Mouse (Mus musculus) layer of hippocampus, adult 9-10 months (tissue): ENCODE data around the gene Slc29a1.

Experiments used
- DNase-seq: peaks from one replicate; pipeline ENCODE4 v3.0.0; 2022; ENCODE audit warnings: low spot score

Gene Slc29a1

DNA sequence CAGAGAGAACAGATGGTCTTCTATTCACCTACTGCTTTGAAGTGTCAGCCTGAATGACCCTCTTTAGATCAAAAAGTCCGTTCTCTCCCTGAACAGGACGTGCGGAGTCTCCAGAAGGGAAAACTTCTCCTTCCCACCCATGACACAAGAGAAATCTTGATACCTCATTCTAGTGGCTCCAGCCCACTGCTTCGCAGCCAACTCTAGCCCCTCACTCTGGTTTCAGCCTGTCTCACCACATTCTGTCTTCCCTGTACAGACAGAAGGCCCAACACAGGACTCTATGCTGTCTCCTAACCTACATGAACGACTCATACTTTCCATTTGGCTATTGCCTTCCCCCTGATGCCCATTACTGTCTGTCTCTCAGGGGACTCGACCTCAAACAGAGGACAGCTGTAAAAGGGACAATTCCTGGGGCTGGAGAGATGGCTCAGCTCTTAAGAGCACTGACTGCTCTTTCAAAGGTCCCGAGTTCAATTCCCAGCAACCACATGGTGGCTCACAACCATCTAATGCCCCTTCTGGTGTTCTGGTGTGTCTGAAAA is 48.1 kb downstream of the Slc29a1 start:
- DNase-seq: no peak

DNA sequence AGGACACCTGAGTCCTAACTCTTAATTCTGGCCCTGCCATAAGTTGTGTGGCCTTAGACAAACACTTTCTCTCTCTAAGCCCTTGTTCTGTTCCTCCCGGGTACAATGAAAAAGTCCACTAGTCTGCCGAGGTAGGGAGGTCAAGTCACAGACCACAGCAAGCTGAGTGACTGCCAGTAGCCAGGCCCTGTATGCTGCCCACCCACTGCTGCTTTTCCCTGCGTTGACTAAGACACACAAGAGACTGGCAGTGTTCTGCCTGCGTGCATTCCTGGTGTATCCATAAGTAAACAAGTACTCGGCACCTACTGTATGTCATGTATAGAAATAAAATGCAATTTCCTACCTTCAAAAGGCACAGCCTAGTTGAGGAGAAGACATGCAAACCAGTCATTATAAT is 49.2 kb downstream of the Slc29a1 start:
- DNase-seq: no peak

DNA sequence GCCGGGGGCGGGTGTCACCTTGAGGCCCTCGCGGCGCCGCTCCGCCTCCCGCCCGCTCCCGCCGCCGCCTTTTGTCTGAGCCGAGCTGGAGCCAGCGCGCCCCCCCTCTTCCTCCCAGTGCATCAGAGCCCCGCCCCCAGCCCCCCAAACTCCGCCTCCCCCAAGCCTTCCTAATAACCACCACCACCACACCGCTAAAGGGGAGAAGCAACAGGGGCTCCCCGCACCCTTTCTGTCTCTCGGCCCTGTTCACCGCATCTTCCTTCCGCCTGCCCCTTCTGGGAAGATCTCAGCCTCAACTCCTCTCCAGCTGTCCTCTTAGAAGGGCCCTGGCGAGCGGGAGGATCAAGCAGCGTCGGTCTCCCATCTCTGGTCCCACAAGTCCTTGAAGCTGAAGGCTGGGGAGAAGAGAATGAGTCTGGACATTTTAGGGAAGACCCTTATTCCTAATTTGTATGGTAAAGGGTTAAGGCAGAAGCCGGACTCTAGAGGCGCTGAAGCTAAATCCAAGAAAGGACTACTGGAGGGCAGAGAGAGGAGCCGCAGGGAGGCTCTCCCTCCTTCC is 49.7 kb downstream of the Slc29a1 start, which contains the start of gene Tmem151b:
Gene Tmem151b, minus strand, starts transcription at position 61 of the 565 bp plus-strand sequence.
- no peak for DNase-seq

DNA sequence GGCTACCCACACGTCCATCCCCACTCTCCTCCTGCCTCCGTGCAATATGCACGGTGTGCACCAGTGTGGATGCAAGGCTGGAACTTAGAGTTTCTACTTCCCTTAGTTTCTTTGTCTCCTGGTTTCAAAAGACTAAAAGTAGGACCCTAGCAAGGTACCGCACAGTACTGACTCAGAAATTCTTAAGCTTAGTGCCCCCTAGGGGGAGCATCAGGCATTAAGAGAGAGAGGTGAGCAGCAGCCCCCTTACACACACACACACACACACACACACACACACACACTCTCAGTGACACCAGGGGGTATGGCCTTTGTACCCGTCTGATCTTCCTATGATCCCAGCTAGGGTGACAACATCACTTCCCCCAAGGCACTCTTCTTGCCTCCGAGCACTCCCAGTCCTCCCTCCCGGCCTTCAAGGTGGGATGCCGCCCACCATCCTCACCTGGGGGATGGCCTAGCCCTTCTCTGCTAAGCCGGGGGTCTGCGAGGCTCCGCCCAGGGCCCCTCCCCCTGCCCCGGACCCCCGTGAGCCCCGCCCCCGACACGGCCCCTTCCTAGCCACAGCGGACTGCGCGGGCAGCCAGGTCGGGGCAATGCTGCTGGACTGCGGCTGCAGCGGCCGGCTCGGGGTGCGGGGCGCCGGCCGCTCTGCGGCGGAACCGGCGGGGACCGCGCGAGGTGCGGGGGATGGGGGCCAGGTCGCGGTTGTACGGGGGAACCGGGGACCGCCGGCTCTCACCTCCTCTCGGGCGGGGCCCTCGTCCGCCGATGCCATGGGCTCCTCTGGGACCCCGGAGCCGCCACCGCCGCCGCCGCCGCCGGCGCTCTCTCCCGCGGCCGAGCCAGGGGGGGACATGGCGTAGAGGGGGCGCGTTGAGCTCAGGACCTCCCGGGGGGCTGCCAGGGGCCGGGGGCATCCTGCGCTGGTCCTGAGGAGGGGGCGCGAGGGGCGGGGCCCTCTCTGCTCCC is 50.6 kb downstream of the Slc29a1 start:
- no peak for DNase-seq

DNA sequence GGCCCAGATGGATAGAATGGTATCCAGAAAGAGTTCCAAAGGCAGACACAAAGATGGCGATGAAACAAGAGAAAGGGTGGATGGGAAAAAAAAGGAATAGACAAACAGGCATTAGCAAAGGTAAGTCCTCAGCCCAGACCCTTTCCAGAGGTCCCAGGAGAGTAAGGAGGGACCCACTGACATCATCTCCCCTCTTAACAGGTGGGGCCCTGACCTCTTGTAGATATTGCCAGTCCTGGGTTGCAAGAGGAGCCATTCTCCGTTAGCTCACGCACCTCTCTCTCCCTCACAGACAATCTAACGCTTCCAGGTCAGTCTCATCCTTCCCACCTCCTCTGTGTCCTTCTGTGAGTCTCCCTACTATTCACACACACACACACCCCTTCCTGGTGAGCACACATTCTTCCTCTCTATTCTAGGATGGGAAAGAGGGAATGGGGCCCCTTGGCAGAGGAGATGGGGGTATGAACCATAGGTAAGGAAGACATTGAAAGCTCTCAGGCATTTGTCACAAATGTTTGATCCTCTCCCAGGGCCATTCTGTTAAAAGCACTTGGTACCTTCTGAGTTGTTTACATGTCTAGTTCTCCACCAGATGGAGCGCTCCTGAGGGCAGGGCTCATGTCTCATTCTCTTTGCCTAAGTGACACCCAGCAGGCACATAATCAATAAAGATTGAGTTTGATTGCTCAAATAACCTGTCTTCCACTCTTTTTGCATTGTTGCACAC is 51.8 kb downstream of the Slc29a1 start:
- no peak for DNase-seq

DNA sequence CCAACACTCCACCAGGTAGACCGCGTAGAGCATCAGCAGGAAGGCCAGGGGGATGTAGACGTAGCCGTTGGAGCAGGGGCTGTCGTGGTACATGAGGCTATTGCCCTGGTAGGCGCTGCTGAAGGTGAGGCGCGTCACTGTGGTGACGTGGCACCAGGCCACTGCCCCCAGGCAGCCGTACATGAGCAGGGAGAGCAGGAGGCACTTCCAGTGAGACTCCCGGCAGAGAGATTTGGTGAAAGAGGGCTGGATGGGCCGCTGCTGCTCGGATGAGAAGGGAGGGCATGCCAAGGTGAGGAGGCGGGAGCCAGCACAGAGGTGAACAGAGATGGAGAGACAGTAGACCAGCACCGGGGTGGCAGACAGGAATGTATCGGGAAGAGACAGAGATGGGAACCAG is 52.5 kb downstream of the Slc29a1 start:
- DNase-seq: no peak

DNA sequence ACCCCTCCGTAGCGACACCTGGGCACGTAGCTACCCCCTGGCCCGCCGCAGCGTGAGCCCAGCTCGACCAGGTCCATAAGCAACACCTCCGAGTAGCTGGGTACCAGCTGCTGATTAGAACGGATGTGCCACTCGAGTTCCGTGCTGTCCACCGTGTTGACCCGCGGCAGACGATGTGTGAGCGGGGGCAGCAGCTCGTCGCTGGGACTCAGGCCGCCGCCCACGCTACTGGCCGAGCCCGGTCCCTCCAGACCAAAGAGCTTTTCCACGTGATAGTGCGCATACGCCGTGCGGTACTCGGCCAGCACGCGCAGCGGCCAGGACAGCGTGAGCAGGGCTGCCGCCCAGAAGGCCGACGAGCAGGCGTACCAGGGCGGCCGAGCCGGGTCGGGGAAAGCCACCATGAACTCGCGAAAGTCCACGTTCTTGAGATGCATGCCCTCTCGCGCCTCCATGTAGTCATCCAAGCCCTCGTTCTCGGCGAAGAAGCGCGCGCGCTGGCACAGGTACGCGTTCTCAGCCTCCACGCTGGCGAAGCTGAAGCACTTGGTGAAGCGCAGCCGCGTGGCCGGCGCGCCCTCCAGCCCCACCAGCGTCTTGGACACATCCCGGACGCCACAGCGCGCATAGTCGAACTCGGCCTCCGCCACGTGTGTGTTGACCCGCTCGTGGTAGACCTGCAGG is 54.0 kb downstream of the Slc29a1 start:
- DNase-seq: no peak

DNA sequence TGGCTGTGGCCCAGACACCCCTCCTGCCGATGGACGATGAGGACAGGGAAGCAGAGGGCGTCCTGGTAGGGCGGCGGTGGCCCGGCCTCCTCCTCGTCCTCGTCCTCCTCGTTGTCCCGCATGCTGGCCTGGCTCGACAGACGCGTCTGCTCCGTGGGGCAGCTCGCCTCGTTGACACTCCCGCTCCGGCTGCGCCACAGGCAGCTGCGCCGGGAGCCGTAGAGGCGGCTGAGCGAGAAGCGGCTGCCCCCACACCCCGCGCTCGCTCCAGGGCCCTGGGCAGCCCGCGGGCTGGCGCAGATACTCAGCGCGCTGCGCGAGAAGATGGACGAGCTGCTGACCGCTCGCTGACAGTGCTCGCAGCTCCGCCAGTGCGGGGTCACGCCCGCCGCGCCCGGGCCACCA is 54.5 kb downstream of the Slc29a1 start:
- no peak for DNase-seq

DNA sequence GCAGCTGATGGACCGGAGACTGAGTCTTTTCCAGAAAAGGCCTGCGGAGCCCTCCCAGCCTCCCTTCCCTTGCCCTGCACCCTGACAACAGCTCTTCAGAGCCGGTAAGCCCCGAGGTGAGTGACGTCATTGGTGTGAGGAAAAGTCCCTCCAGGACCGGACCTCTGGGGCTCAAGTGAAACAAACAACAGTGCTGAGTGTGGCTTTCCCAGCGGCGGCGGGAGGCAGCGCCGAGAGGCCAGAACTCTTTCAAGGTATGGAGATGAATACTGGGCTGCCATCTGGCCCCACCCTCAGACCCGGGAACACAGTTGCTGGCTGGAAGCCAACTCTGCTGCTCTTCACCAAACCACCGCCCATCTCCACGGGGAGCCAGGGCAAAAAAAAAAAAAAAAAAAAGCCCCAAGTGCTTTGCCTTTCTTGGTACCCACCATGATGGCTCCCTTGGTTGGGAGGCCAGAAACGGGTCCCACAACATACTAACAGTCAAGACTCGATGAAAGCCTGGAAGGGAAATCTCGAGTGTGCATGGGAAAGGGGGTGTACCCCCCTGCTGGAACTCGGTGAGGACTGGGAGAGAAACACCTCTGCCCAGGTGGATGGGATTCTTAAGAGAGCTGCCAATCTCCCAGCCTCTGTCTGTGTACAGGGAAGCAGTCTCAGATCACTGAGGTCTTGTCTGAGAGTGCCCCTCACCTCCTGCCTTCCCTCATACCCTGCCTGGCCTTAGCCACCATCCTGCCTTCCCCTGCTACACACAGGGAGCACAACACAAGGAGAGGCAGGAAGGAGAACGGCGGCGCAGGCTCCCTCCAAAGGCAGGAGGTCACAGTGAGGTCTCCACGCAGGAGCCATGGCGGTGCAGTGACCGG is 55.2 kb downstream of the Slc29a1 start:
- no peak for DNase-seq

DNA sequence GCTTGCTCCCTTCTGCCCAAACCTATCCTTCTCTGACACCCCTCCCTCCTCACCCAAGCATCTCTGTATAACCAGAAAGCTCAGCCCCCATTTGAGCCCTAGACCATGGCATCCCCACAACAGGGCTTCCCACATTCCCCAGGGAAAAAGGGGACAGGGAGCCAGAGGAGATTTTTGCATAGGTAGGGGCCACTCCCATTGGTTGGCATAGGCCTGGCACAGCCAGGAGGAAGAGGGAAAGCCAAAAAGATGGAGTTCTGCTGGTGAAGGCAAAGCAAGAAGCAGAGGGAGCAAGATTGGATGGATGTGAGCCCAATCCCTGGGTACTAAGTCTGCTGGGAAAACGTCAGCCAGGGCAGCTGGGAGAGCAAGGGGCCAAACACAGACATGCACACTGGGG is 56.3 kb downstream of the Slc29a1 start:
- DNase-seq: no peak

DNA sequence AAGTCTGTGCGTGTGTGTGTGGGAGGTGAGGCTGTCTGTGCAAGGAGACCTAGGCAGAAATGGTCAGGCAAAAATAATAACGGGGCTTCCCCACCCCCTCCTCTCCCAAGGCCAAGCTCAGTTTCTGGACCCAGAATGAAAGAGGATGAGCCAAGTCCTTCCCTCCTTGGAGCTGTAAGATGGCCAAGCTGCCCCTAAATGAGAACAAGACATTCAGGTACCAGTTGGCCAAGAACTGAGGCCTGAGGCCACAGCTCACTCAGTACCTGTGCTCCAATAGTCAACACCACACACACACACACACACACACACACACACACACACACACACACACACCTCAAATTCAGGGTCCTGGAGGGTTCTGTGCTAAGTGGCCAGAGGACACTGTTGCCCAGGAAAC is 56.7 kb downstream of the Slc29a1 start:
- no peak for DNase-seq

DNA sequence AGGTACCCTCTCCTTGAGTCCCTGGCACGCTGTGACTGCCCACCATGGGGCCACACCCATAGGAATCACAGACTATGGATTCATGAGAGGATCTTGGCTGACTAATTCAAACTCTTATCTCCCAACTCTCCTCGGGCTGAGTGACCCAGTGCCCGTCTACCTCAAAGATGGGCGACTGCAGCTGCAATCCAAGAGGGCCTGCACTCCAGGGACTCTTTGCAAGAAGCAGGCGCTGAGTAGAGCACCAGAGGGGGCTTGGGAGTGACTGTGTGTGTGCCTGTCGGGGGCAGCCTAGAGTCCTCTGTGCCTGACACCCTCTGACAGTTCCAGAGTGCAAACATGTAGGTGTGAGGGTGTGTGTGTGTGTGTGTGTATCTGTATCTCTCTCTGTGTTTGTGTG is 57.3 kb downstream of the Slc29a1 start:
- no peak for DNase-seq

DNA sequence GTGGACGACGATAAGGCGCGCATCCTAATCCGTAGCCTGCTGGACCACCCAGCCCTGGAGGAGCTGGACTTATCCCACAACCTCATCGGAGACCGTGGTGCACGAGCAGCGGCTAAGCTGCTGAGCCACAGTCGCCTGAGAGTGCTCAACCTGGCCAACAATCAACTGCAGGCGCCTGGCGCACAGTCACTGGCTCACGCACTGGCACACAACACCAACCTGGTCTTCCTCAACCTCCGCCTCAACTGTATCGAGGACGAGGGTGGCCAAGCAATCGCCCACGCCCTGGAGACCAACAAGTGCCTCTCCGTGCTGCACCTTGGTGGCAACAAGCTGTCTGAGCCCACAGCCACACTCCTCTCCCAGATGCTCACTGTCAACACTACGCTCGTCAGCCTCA is 59.7 kb downstream of the Slc29a1 start:
- no peak for DNase-seq

DNA sequence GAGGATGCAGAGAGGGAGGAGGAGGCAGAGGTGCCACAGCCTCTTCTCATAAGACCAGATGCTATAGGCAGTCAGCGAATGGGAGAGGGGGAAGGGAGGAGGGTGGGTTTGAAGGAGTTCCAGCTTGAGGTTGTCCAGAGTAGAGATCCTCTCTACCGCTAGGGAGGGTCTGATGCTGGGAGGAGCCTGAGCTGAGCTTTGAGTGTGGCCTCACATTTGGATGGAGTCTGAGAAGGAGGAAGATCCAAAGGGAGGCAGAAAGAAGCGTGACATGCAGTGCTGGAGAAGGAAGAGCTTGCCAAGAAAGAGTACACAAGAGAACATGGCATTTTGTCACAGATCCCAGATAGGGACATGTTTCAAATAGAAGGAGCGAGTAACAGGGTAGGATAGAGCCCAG is 61.0 kb downstream of the Slc29a1 start:
- DNase-seq: no peak

DNA sequence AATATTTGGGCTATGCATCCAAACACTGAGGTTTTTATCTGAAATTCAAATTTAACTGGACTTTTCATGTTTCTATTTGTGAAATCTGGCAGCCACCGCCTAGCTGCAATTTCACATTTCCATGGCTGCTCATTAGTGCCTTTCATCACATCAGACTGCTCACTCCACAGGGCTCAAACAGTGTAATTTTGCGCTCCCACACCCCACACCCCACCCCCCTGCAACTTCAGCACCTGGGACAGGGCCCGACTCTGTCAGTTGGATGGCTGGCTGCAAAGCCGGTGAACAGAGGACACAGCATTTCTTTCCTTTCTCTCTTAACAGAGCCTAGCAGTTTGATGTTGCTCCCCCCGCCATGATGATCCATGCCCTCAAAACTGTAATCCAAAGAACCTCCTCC is 63.1 kb downstream of the Slc29a1 start:
- no peak for DNase-seq
